Mouse (Mus musculus): ENCODE measurements around the gene Mdfi.

GRCm38 (mm10) chr17:47853760-47854159 is 19.3 kb upstream of the Mdfi start:
- TF ChIP-seq GATA1 (IDR thresholded peaks at IDR 0.05; ENCODE audit: borderline replicate concordance, low read length) (no peak), FLI1 (IDR thresholded peaks at IDR 0.05; ENCODE audit: low read length) (no peak)

Measured in megakaryocyte, embryonic 14.5 days (primary cell).